Mouse (Mus musculus) lung, postnatal 0 days (tissue): ENCODE measurements at regions not wholly inside any gene's neighbourhood (a gene's known extent, or its start where the extent isn't known, plus 50 kb on each side); places are given as distances from the start of the nearest gene placed in this dataset.

ENCODE experiments used
- CTCF ChIP-seq: IDR thresholded peaks from 2 replicates; pipeline ENCODE4 v1.5.1; 2016; ENCODE audit warnings: antibody characterized with exemption, mild to moderate bottlenecking
- EP300 ChIP-seq: IDR thresholded peaks from 2 replicates; pipeline ENCODE4 v1.6.1; 2016; ENCODE audit warnings: antibody characterized with exemption, mild to moderate bottlenecking, control low read depth

GRCm38 (mm10) chr12:9357856-9358255 is 212.1 kb upstream of the Osr1 start:
- no peak for TF ChIP-seq CTCF
- TF ChIP-seq EP300, result no peak
